Mouse (Mus musculus): ENCODE measurements at regions not wholly inside any gene's neighbourhood (a gene's known extent, or its start where the extent isn't known, plus 50 kb on each side); places are given as distances from the start of the nearest gene placed in this dataset.

- DNase-seq (no peak), ATAC-seq (ENCODE audit: low FRiP score, low TSS enrichment) (no peak)
- WGBS = 83% methylated on average over 2 of the region's 2 CpGs
- H3K27me3 ChIP-seq (ENCODE audit: control insufficient read depth, insufficient read depth, low read length) = no peaks in the 10 kb centered on the region
- no peaks in the 10 kb centered on the region for H3K36me3 ChIP-seq (ENCODE audit: control insufficient read depth, insufficient read depth, low read length)
- no peaks in the 10 kb centered on the region for H3K9me3 ChIP-seq (ENCODE audit: control insufficient read depth, low read length)
- H3K4me1 ChIP-seq (ENCODE audit: control insufficient read depth, insufficient read depth, low read length) = no peaks in the 10 kb centered on the region
- H3K4me2 ChIP-seq (ENCODE audit: low read length) = no peak overlapping the region
- H3K27ac ChIP-seq (replicated peaks; ENCODE audit: low read depth, low read length) = no peak overlapping the region
- H3K9ac ChIP-seq (replicated peaks; ENCODE audit: low read length) = no peak overlapping the region
- no peak overlapping the region for H3K4me3 ChIP-seq (replicated peaks; ENCODE audit: low read depth, low read length)
Measured at GRCm38 (mm10) chr12:46138646-46139045, 680.1 kb downstream of the Nova1 start.

GRCm38 (mm10) chr12:46125867-46126266, 692.9 kb downstream of the Nova1 start:
- H3K36me3 ChIP-seq (ENCODE audit: control insufficient read depth, insufficient read depth, low read length) = no peaks in the 10 kb centered on the region
- H3K4me1 ChIP-seq (ENCODE audit: control insufficient read depth, insufficient read depth, low read length) = no peaks in the 10 kb centered on the region
- WGBS = 38% methylated on average over 1 of the region's 1 CpGs
- no peaks in the 10 kb centered on the region for H3K27me3 ChIP-seq (ENCODE audit: control insufficient read depth, insufficient read depth, low read length)
- ATAC-seq (ENCODE audit: low FRiP score, low TSS enrichment) (no peak), DNase-seq (peak; percentile 24)
- H3K9ac ChIP-seq (replicated peaks; ENCODE audit: low read length) = no peak overlapping the region
- H3K27ac ChIP-seq (replicated peaks; ENCODE audit: low read depth, low read length) = no peak overlapping the region
- H3K4me3 ChIP-seq (replicated peaks; ENCODE audit: low read depth, low read length) = no peak overlapping the region
- no peaks in the 10 kb centered on the region for H3K9me3 ChIP-seq (ENCODE audit: control insufficient read depth, low read length)
- no peak overlapping the region for H3K4me2 ChIP-seq (ENCODE audit: low read length)

GRCm38 (mm10) chr12:46111352-46111751, 707.4 kb downstream of the Nova1 start:
- Histone ChIP-seq H3K36me3 (ENCODE audit: control insufficient read depth, insufficient read depth, low read length) (no peaks in the 10 kb centered on the region), H3K27ac (replicated peaks; ENCODE audit: low read depth, low read length) (no peak overlapping the region), H3K4me2 (ENCODE audit: low read length) (no peak overlapping the region), H3K4me1 (ENCODE audit: control insufficient read depth, insufficient read depth, low read length) (no peaks in the 10 kb centered on the region), H3K4me3 (replicated peaks; ENCODE audit: low read depth, low read length) (no peak overlapping the region), H3K9ac (replicated peaks; ENCODE audit: low read length) (no peak overlapping the region), H3K27me3 (ENCODE audit: control insufficient read depth, insufficient read depth, low read length) (no peaks in the 10 kb centered on the region), H3K9me3 (ENCODE audit: control insufficient read depth, low read length) (no peaks in the 10 kb centered on the region)
- 94% methylated on average over 4 of the region's 4 CpGs for WGBS
- DNase-seq (no peak), ATAC-seq (ENCODE audit: low FRiP score, low TSS enrichment) (no peak)

- no peak for ATAC-seq (ENCODE audit: low FRiP score, low TSS enrichment)
- H3K36me3 ChIP-seq (ENCODE audit: control insufficient read depth, insufficient read depth, low read length) = no peaks in the 10 kb centered on the region
Measured at GRCm38 (mm10) chr12:46083356-46083755, 735.4 kb downstream of the Nova1 start.

GRCm38 (mm10) chr12:46075789-46076217, 742.9 kb downstream of the Nova1 start:
- no peak overlapping the region for H3K4me3 ChIP-seq (replicated peaks; ENCODE audit: low read depth, low read length)
- H3K27me3 ChIP-seq (ENCODE audit: control insufficient read depth, insufficient read depth, low read length) = no peaks in the 10 kb centered on the region
- WGBS = 68% methylated on average over 11 of the region's 11 CpGs
- peak; percentile 54 for DNase-seq
- peak; percentile 27; the same call in 1 of the 2 replicates for ATAC-seq (ENCODE audit: low FRiP score, low TSS enrichment)
- H3K4me1 ChIP-seq (ENCODE audit: control insufficient read depth, insufficient read depth, low read length) = no peaks in the 10 kb centered on the region
- H3K9ac ChIP-seq (replicated peaks; ENCODE audit: low read length) = no peak overlapping the region
- no peak overlapping the region for H3K4me2 ChIP-seq (ENCODE audit: low read length)
- no peaks in the 10 kb centered on the region for H3K36me3 ChIP-seq (ENCODE audit: control insufficient read depth, insufficient read depth, low read length)
- H3K9me3 ChIP-seq (ENCODE audit: control insufficient read depth, low read length) = no peaks in the 10 kb centered on the region
- H3K27ac ChIP-seq (replicated peaks; ENCODE audit: low read depth, low read length) = peak overlapping the region; percentile 66

More at GRCm38 (mm10) chr12:46083356-46083755, 735.4 kb downstream of the Nova1 start:
- 92% methylated on average over 2 of the region's 2 CpGs for WGBS
- Histone ChIP-seq H3K9me3 (ENCODE audit: control insufficient read depth, low read length) (no peaks in the 10 kb centered on the region), H3K27me3 (ENCODE audit: control insufficient read depth, insufficient read depth, low read length) (no peaks in the 10 kb centered on the region), H3K9ac (replicated peaks; ENCODE audit: low read length) (no peak overlapping the region), H3K4me2 (ENCODE audit: low read length) (no peak overlapping the region), H3K4me1 (ENCODE audit: control insufficient read depth, insufficient read depth, low read length) (no peaks in the 10 kb centered on the region), H3K4me3 (replicated peaks; ENCODE audit: low read depth, low read length) (no peak overlapping the region), H3K27ac (replicated peaks; ENCODE audit: low read depth, low read length) (no peak overlapping the region)
- DNase-seq = no peak

- no peak overlapping the region for H3K4me3 ChIP-seq (replicated peaks; ENCODE audit: low read depth, low read length)
- peak overlapping the region; percentile 66 for H3K27ac ChIP-seq (replicated peaks; ENCODE audit: low read depth, low read length)
- H3K4me2 ChIP-seq (ENCODE audit: low read length) = no peak overlapping the region
- H3K9me3 ChIP-seq (ENCODE audit: control insufficient read depth, low read length) = no peaks in the 10 kb centered on the region
- DNase-seq = peak; percentile 20
- H3K27me3 ChIP-seq (ENCODE audit: control insufficient read depth, insufficient read depth, low read length) = no peaks in the 10 kb centered on the region
- ATAC-seq (ENCODE audit: low FRiP score, low TSS enrichment) = peak; percentile 20; the same call in 1 of the 2 replicates
- H3K4me1 ChIP-seq (ENCODE audit: control insufficient read depth, insufficient read depth, low read length) = no peaks in the 10 kb centered on the region
- H3K9ac ChIP-seq (replicated peaks; ENCODE audit: low read length) = no peak overlapping the region
- WGBS = 86% methylated on average over 5 of the region's 5 CpGs
- no peaks in the 10 kb centered on the region for H3K36me3 ChIP-seq (ENCODE audit: control insufficient read depth, insufficient read depth, low read length)
Measured at GRCm38 (mm10) chr12:46075355-46075754, 743.4 kb downstream of the Nova1 start.

GRCm38 (mm10) chr12:46066896-46067295, 751.8 kb downstream of the Nova1 start:
- WGBS = 94% methylated on average over 2 of the region's 2 CpGs
- no peak for ATAC-seq (ENCODE audit: low FRiP score, low TSS enrichment)
- Histone ChIP-seq H3K9ac (replicated peaks; ENCODE audit: low read length) (no peak overlapping the region), H3K4me1 (ENCODE audit: control insufficient read depth, insufficient read depth, low read length) (no peaks in the 10 kb centered on the region), H3K27ac (replicated peaks; ENCODE audit: low read depth, low read length) (no peak overlapping the region), H3K9me3 (ENCODE audit: control insufficient read depth, low read length) (no peaks in the 10 kb centered on the region), H3K4me3 (replicated peaks; ENCODE audit: low read depth, low read length) (no peak overlapping the region), H3K4me2 (ENCODE audit: low read length) (no peak overlapping the region), H3K36me3 (ENCODE audit: control insufficient read depth, insufficient read depth, low read length) (no peaks in the 10 kb centered on the region), H3K27me3 (ENCODE audit: control insufficient read depth, insufficient read depth, low read length) (no peaks in the 10 kb centered on the region)
- DNase-seq = no peak

DNA sequence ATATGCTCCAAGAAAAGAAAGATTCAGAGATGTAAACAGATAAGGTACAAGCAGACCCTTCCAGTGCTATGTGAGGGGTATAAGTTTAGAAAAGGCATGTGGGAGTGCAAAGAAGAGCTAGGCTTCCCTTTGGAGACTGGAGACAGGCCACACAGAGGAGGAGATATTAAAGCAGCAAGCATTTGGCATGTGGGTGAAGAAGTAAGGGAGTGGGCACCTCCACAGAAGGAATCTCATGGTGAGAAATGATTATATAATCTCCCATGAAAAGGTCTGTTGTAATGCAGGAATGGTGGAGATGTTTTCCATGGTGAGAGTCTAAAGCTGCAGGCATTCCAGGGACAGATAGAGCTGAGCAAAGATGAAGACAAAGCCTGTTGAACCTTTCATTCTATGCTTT, 778.1 kb downstream of the Nova1 start:
- Histone ChIP-seq H3K4me1 (ENCODE audit: control insufficient read depth, insufficient read depth, low read length) (no peaks in the 10 kb centered on the region), H3K9me3 (ENCODE audit: control insufficient read depth, low read length) (no peaks in the 10 kb centered on the region), H3K9ac (replicated peaks; ENCODE audit: low read length) (no peak overlapping the region), H3K4me2 (ENCODE audit: low read length) (no peak overlapping the region), H3K27me3 (ENCODE audit: control insufficient read depth, insufficient read depth, low read length) (no peaks in the 10 kb centered on the region), H3K4me3 (replicated peaks; ENCODE audit: low read depth, low read length) (no peak overlapping the region), H3K36me3 (ENCODE audit: control insufficient read depth, insufficient read depth, low read length) (no peaks in the 10 kb centered on the region), H3K27ac (replicated peaks; ENCODE audit: low read depth, low read length) (no peak overlapping the region)
- ATAC-seq (ENCODE audit: low FRiP score, low TSS enrichment) (no peak), DNase-seq (no peak)

DNA sequence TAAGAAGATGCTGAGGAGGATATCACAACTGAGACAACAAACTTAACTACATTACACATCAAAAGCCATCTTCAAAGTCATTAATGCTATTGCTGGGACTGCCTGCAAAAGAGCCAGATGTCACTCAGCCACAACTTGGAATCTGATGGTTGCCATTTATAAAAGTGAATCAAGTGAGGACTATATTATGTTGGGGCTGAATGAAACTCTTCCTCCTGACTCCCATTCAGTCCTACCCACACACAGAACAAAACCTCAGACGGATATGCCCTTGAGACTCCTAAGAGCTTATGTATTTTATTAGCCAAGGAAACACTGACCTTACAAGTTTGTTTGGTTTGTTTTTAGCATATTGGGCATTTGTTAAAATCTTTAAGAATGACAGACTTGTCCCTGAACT, 778.5 kb downstream of the Nova1 start:
- no peak overlapping the region for H3K9ac ChIP-seq (replicated peaks; ENCODE audit: low read length)
- no peaks in the 10 kb centered on the region for H3K36me3 ChIP-seq (ENCODE audit: control insufficient read depth, insufficient read depth, low read length)
- no peaks in the 10 kb centered on the region for H3K27me3 ChIP-seq (ENCODE audit: control insufficient read depth, insufficient read depth, low read length)
- H3K27ac ChIP-seq (replicated peaks; ENCODE audit: low read depth, low read length) = no peak overlapping the region
- 61% methylated on average over 1 of the region's 1 CpGs for WGBS
- H3K4me3 ChIP-seq (replicated peaks; ENCODE audit: low read depth, low read length) = no peak overlapping the region
- no peak overlapping the region for H3K4me2 ChIP-seq (ENCODE audit: low read length)
- no peaks in the 10 kb centered on the region for H3K4me1 ChIP-seq (ENCODE audit: control insufficient read depth, insufficient read depth, low read length)
- DNase-seq = no peak
- no peak for ATAC-seq (ENCODE audit: low FRiP score, low TSS enrichment)
- H3K9me3 ChIP-seq (ENCODE audit: control insufficient read depth, low read length) = no peaks in the 10 kb centered on the region

All from midbrain, embryonic 14.5 days (tissue).